Mouse (Mus musculus): ENCODE measurements around the gene Vmn2r39. TPM values are rescaled to one million over a fixed set of nuclear protein-coding genes. Genes with fewer than 3 reads are reported as not detected.

Gene Vmn2r39
- polyA plus RNA-seq (2012; rRNA removed): not detected in 2 replicates

DNA sequence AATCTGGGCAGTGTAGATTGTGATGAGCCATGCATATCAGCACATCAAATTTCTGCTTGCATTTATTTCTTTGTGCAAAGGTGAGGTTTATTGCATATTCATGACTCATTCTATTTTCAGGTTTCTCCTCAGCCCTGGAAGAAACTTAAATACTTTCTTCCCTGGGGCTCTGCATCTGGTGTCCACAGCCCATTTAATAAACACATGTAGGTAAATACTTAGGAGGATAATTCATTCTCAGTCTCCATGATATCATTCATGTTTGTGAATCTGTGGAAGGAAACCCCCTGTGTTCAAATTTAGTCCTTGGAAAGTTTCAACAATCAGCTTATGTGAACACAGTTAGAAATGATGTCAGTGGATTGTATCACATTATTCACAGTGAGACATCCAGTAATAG, at the start of gene Vmn2r39:
Vmn2r39 (minus strand) TSS at position 101 of the 400 bp plus-strand sequence.

Other genes with a start within 250 kb of the Vmn2r39 start
- not detected in 2 replicates for gene Vmn2r40, start 99.4 kb downstream of the Vmn2r39 start, polyA plus RNA-seq (2012; rRNA removed)
- gene Vmn2r38, start 67.1 kb upstream of the Vmn2r39 start, polyA plus RNA-seq (2012; rRNA removed): not detected in 2 replicates
- not detected in 2 replicates for gene Vmn2r37, start 192.9 kb upstream of the Vmn2r39 start, polyA plus RNA-seq (2012; rRNA removed)

Measured in central nervous system, embryonic 18 days (tissue).